Mouse (Mus musculus): ENCODE measurements around the gene Depdc7. TPM values are rescaled to one million over a fixed set of nuclear protein-coding genes. Genes with fewer than 3 reads are reported as not detected.
A peak's percentile ranks its signal among the peaks of the same experiment; 100 is the strongest.

Depdc7 gene
- polyA plus RNA-seq, 1 experiment from 2014 or later: 8.1 TPM

- no peak for TF ChIP-seq CTCF (IDR thresholded peaks at IDR 0.05; ENCODE audit: low read depth)
- Histone ChIP-seq H3K9ac (no peak overlapping the region), H3K9me3 (ENCODE audit: low read depth, low read length) (no peaks in the 10 kb centered on the region), H3K4me3 (ENCODE audit: low read depth, low read length) (no peak overlapping the region), H3K4me2 (no peak overlapping the region), H3K27ac (ENCODE audit: low read depth) (no peak overlapping the region), H3K4me1 (ENCODE audit: insufficient read depth) (no peaks in the 10 kb centered on the region), H3K27me3 (ENCODE audit: insufficient read depth, low read length) (no peaks in the 10 kb centered on the region), H3K36me3 (ENCODE audit: insufficient read depth) (no peaks in the 10 kb centered on the region)
- ATAC-seq (ENCODE audit: insufficient read depth) (no peak), DNase-seq (no peak)
- WGBS: 88% methylated on average over 2 of the region's 2 CpGs
Measured at GRCm38 (mm10) chr2:104717231-104717735, 25.4 kb downstream of the Depdc7 start.

- no peak within 1 kb of the TSS for H3K27ac ChIP-seq (ENCODE audit: low read depth)
- WGBS: 87% methylated on average over 4 of the region's 4 CpGs
- no peak within 1 kb of the TSS for H3K4me2 ChIP-seq
- H3K27me3 ChIP-seq (ENCODE audit: insufficient read depth, low read length): no peaks in the 10 kb centered on the region
- no peaks in the 10 kb centered on the region for H3K9me3 ChIP-seq (ENCODE audit: low read depth, low read length)
- no peak within 1 kb of the TSS for H3K4me3 ChIP-seq (ENCODE audit: low read depth, low read length)
- H3K36me3 ChIP-seq (ENCODE audit: insufficient read depth): no peaks in the 10 kb centered on the region
- no peak for TF ChIP-seq CTCF (IDR thresholded peaks at IDR 0.05; ENCODE audit: low read depth)
- no peaks in the 10 kb centered on the region for H3K4me1 ChIP-seq (ENCODE audit: insufficient read depth)
- no peak for DNase-seq
- H3K9ac ChIP-seq: no peak within 1 kb of the TSS
- no peak for ATAC-seq (ENCODE audit: insufficient read depth)
Measured at GRCm38 (mm10) chr2:104716279-104716678, 26.4 kb downstream of the Depdc7 start, which contains the start of gene Pin1rt1. Pin1rt1 (minus strand) TSS chr2:104716379.

- 36% methylated on average over 15 of the region's 15 CpGs for WGBS
Measured at GRCm38 (mm10) chr2:104714254-104714691, 28.4 kb downstream of the Depdc7 start.

GRCm38 (mm10) chr2:104712486-104712809 is 30.2 kb downstream of the Depdc7 start:
- Histone ChIP-seq H3K36me3 (ENCODE audit: insufficient read depth) (no peaks in the 10 kb centered on the region), H3K4me2 (peak overlapping the region; percentile 63), H3K27me3 (ENCODE audit: insufficient read depth, low read length) (no peaks in the 10 kb centered on the region), H3K4me3 (ENCODE audit: low read depth, low read length) (peak overlapping the region; percentile 68), H3K9me3 (ENCODE audit: low read depth, low read length) (no peaks in the 10 kb centered on the region), H3K9ac (peak overlapping the region; percentile 71), H3K4me1 (ENCODE audit: insufficient read depth) (peaks cover 7% of the 10 kb centered on the region), H3K27ac (ENCODE audit: low read depth) (peak overlapping the region; percentile 71; the same call in 1 of the 2 replicates)
- ATAC-seq (ENCODE audit: insufficient read depth): no peak; the same call in 1 of the 2 replicates
- 1% methylated on average over 7 of the region's 7 CpGs for WGBS
- no peak for DNase-seq
- no peak for TF ChIP-seq CTCF (IDR thresholded peaks at IDR 0.05; ENCODE audit: low read depth)

More at GRCm38 (mm10) chr2:104714254-104714691, 28.4 kb downstream of the Depdc7 start:
- H3K9me3 ChIP-seq (ENCODE audit: low read depth, low read length): no peaks in the 10 kb centered on the region
- no peak overlapping the region for H3K27ac ChIP-seq (ENCODE audit: low read depth)
- no peak overlapping the region for H3K9ac ChIP-seq
- no peak overlapping the region for H3K4me3 ChIP-seq (ENCODE audit: low read depth, low read length)
- no peak for DNase-seq
- H3K36me3 ChIP-seq (ENCODE audit: insufficient read depth): no peaks in the 10 kb centered on the region
- H3K27me3 ChIP-seq (ENCODE audit: insufficient read depth, low read length): no peaks in the 10 kb centered on the region
- H3K4me2 ChIP-seq: no peak overlapping the region
- no peak for TF ChIP-seq CTCF (IDR thresholded peaks at IDR 0.05; ENCODE audit: low read depth)
- no peak for ATAC-seq (ENCODE audit: insufficient read depth)
- peaks cover 7% of the 10 kb centered on the region for H3K4me1 ChIP-seq (ENCODE audit: insufficient read depth)

DNA sequence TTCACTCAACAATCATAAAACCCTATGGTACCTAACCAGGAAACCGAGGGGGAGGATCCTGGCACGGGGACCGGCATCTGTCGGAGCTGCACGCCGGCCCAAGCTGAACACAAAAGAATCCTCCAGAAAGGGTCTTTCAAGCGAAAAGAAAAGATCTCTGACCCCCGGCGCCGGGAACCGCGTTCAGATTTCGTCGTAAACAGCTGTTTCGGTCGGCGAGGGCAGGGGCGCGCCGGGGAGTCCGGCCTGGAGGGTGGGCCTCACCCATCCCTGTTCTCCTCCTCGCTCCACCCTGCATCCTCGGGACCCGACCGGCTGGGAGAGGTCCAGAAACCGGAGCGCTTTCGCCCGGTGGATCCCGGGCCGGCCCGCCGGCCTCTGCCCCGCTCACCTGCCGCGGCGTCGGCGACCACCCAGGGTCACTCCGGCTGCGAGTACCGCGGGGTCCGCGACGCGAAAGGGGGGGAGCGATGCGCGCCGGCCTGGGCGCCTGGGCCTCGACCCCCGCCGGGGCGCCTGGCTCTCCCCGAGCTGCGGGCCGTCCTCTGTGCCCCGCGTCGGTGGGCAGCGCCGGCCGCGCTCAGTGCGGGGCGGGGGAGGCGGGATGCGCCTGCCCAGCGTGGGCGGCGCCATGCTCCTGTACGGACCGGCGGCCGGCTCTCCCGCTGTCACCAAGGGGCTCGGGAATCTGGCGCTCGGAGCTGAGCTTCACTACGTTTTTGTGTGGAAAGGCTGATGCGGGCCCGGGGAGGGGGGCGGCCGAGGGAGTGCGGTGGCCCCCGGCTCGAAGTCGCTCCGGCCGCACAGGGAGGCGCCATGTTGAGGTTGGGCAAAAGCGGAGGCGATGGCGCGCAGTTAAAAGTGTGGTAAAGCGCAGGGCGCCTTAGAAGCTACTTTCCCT is 30.8 kb downstream of the Depdc7 start, which contains the start of gene Tcp11l1:
Gene Tcp11l1 (minus strand): TSS at position 585 of the 901 bp plus-strand sequence.
- peak within 1 kb of the TSS; percentile 63 for H3K4me2 ChIP-seq
- H3K4me3 ChIP-seq (ENCODE audit: low read depth, low read length): peak within 1 kb of the TSS; percentile 68
- under 1% methylated on average over 91 of the region's 99 CpGs for WGBS
- no peaks in the 10 kb centered on the region for H3K27me3 ChIP-seq (ENCODE audit: insufficient read depth, low read length)
- DNase-seq (peak; percentile 75), ATAC-seq (ENCODE audit: insufficient read depth) (peak; percentile 94)
- peak within 1 kb of the TSS; percentile 71 for H3K9ac ChIP-seq
- peaks cover 7% of the 10 kb centered on the region for H3K4me1 ChIP-seq (ENCODE audit: insufficient read depth)
- no peak for TF ChIP-seq CTCF (IDR thresholded peaks at IDR 0.05; ENCODE audit: low read depth)
- peak within 1 kb of the TSS; percentile 71; the same call in 1 of the 2 replicates for H3K27ac ChIP-seq (ENCODE audit: low read depth)
- H3K9me3 ChIP-seq (ENCODE audit: low read depth, low read length): no peaks in the 10 kb centered on the region
- H3K36me3 ChIP-seq (ENCODE audit: insufficient read depth): no peaks in the 10 kb centered on the region

GRCm38 (mm10) chr2:104710670-104711370 is 31.9 kb downstream of the Depdc7 start:
- H3K9ac ChIP-seq: peak overlapping the region; percentile 71
- H3K4me3 ChIP-seq (ENCODE audit: low read depth, low read length): peak overlapping the region; percentile 68
- peaks cover 7% of the 10 kb centered on the region for H3K4me1 ChIP-seq (ENCODE audit: insufficient read depth)
- no peaks in the 10 kb centered on the region for H3K36me3 ChIP-seq (ENCODE audit: insufficient read depth)
- DNase-seq: peak; percentile 21
- H3K27ac ChIP-seq (ENCODE audit: low read depth): no peak overlapping the region
- 22% methylated on average over 6 of the region's 6 CpGs for WGBS
- no peak for ATAC-seq (ENCODE audit: insufficient read depth)
- no peak for TF ChIP-seq CTCF (IDR thresholded peaks at IDR 0.05; ENCODE audit: low read depth)
- H3K4me2 ChIP-seq: peak overlapping the region; percentile 63
- H3K27me3 ChIP-seq (ENCODE audit: insufficient read depth, low read length): no peaks in the 10 kb centered on the region
- no peaks in the 10 kb centered on the region for H3K9me3 ChIP-seq (ENCODE audit: low read depth, low read length)

Data from lung, embryonic 14.5 days (tissue).